Mouse (Mus musculus): Measurements from ENCODE around the gene B230307C23Rik. TPM values are rescaled to one million over a fixed set of nuclear protein-coding genes. Genes with fewer than 3 reads are reported as not detected.

Gene B230307C23Rik
- polyA plus RNA-seq (2012; ENCODE audit: low replicate concordance): 1.6 TPM in 1 of 2 replicates, not detected in the other

DNA sequence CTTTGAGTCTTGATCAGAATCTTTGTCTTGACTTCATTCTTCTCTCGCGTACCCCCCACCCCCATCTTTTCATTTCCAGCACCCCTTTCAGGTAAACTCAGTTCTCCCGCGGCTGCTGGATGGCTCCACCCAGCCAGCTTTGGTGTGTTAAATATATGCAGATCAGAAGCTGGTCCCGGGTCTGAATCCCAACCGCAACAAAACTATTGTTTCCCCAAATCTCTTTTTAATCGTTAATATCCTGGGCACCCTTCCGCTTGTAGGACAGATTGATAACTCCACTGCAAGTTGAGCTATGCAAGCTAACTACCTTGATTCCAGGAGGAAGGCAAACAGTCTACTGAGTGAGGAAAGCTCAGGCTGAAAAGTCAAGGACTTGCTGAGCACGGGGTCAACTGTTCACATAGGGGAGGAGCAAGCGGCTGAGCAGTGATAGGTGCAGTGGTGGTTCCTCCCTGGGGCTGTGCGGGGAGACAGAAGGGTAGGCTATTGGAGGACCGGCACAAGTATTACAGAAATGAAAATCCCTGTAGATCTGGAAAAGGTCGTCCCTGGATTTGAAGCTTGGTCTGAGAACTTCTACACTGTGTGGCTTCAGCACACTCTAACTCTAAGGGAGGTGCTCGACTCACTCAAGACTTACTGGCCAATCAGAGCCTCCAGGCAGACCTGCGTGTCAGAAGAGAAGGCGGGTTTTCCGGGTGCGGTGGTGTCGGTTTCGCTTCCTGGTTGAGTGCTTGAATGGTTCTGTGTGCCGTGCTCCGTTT is at the start of gene B230307C23Rik:
Gene B230307C23Rik (plus strand): TSS at position 700 of the 767 bp plus-strand sequence.

DNA sequence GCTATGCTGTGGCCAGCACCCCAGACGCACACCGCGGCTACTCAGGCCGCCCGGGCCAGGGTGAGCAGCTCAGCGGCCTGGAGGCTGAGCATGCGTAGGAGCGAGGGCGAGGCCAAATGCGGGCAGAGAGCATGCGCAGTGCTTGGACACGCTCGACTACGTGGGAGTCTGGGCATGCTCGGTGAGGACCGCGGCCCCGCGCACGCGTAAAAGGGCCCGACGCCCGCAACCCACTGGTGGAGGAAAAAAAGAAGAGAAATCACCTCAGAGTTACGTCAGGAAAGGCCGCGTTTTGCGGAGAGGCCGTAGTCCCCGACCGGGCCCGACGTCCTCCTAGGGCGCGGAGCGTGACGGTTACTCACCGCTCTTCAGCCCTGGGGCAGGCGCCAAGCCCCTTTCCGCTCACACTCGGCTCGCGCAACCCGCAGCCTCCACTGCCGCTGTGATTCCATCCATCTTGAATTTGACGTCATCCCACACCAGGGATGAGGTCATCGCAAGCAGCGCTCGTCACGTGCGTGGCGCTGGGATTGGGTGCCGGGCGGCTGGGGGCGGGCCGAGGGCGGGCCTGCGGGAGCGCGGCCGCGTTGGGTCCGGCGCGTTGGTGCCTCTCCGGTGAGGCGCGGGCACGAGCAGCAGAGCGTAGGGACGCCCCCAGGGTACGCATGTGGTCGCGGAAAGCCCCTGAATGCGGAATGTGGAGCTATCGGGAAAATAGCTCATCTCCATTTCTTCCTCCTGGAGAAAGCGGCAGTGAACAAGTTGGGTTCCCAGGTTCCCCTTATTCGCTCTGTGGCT is 34.8 kb upstream of the B230307C23Rik start, which contains the start of the genes C2cd2 and Zbtb21:
Gene C2cd2 (minus strand): TSS at position 448 of the 798 bp plus-strand sequence.
Gene Zbtb21 (minus strand): TSS at position 472 of the 798 bp plus-strand sequence.

Other genes starting within 250 kb of the B230307C23Rik start
- gene Ripk4, start 233.5 kb upstream of the B230307C23Rik start, polyA plus RNA-seq (2012; ENCODE audit: low replicate concordance): not detected in 2 replicates
- gene Prdm15, start 145.5 kb upstream of the B230307C23Rik start, polyA plus RNA-seq (2012; ENCODE audit: low replicate concordance): 0.73 and 2.9 TPM in 2 replicates
- 21.7 and 31.6 TPM in 2 replicates for gene C2cd2, start 34.7 kb upstream of the B230307C23Rik start, polyA plus RNA-seq (2012; ENCODE audit: low replicate concordance)
- 22.1 and 25.3 TPM in 2 replicates for gene Zbtb21, start 34.7 kb upstream of the B230307C23Rik start, polyA plus RNA-seq (2012; ENCODE audit: low replicate concordance)
- gene A630089N07Rik, start 85.1 kb downstream of the B230307C23Rik start, polyA plus RNA-seq (2012; ENCODE audit: low replicate concordance): 0.18 and 1.4 TPM in 2 replicates

Measured in leukemia stem cell, adult 10-12 weeks (primary cell).